Comparison of ENCODE assay signal across 10 mouse cellular contexts in the genomic region with DNA sequence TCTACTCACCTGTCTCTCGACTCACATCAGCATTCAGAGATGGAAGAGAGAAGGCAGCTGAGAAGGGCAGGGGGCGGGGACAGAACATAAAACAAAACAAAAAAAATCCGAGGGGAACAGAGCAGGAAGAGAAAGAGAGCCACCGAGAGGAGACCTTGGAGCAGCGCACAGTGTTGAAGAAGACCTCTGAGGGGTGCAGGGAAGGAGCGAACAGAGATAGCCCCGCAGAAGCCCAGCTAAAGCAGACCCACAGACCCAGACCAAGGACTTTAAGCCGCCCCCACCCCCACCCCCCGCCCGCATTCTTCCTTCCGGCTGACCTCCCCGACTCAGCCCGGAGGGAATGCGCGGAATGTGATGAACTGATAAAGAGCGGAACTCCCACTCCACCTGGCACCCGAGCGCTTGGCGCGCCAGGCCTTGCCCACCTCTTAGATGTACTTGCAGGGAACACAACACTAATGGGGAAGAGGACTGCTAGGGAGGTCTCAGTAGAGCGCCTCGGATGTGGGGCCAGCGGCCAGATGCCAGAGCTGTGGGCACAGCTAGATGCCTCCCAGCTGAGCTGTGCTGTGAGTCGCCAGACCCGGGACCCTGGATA. TPM values are rescaled to one million over a fixed set of nuclear protein-coding genes. Genes with fewer than 3 reads are reported as not detected.
DNase-seq lines count a peak whose midpoint lies in the region; ATAC-seq lines count a peak whose summit lies in the region.
"Had no signal": no experiment of that assay in that cellular context is flagged by ENCODE, and none has a peak within 500 bp of the region (broad histone marks: within the 10 kb centered on the region; RNA-seq: fewer than 3 reads in every experiment).

No protein-coding gene starts in this region.

- no peaks in the 10 kb centered on the region for H3K36me3 ChIP-seq in heart, embryonic 11.5 days (ENCODE audit: control insufficient read depth, insufficient read depth, low read length)
- H3K36me3 ChIP-seq in embryonic facial prominence, embryonic 12.5 days: no peaks in the 10 kb centered on the region
- no peaks in the 10 kb centered on the region for H3K36me3 ChIP-seq in kidney, embryonic 15.5 days
- no peaks in the 10 kb centered on the region for H3K36me3 ChIP-seq in midbrain, embryonic 10.5 days
- H3K36me3 ChIP-seq: G1E had no signal

- intact Hi-C loops in heart, postnatal 25 days (cut with DNase I): no loop called here

- no peaks in the 10 kb centered on the region for H3K9me3 ChIP-seq in heart, embryonic 11.5 days (replicated peaks; ENCODE audit: control insufficient read depth, low read length)
- no peaks in the 10 kb centered on the region for H3K9me3 ChIP-seq in embryonic facial prominence, embryonic 12.5 days
- no peaks in the 10 kb centered on the region for H3K9me3 ChIP-seq in kidney, embryonic 15.5 days (replicated peaks)
- H3K9me3 ChIP-seq in midbrain, embryonic 10.5 days (replicated peaks): no peaks in the 10 kb centered on the region
- H3K9me3 ChIP-seq: G1E had no signal

- WGBS in heart, embryonic 11.5 days (ENCODE audit: insufficient replicate concordance): 1% methylated on average over 25 of the region's 25 CpGs
- WGBS in embryonic facial prominence, embryonic 12.5 days: 3% methylated on average over 24 of the region's 25 CpGs
- WGBS in kidney, embryonic 15.5 days: 2% methylated on average over 25 of the region's 25 CpGs
- WGBS in midbrain, embryonic 10.5 days: 4% methylated on average over 25 of the region's 25 CpGs

- peak overlapping the region; percentile 49 for H3K4me2 ChIP-seq in heart, embryonic 11.5 days
- H3K4me2 ChIP-seq in embryonic facial prominence, embryonic 12.5 days (replicated peaks): peak overlapping the region; percentile 47
- H3K4me2 ChIP-seq in kidney, embryonic 15.5 days: peak overlapping the region; percentile 62

- H3K4me3 ChIP-seq in heart, embryonic 11.5 days (ENCODE audit: low read depth, low read length): peak overlapping the region; percentile 18
- peak overlapping the region; percentile 14; the same call in 1 of the 2 replicates for H3K4me3 ChIP-seq in embryonic facial prominence, embryonic 12.5 days
- H3K4me3 ChIP-seq in kidney, embryonic 15.5 days (replicated peaks): peak overlapping the region; percentile 32
- peak overlapping the region; percentile 44 for H3K4me3 ChIP-seq in midbrain, embryonic 10.5 days
- H3K4me3 ChIP-seq: heart, adult 2 months had no signal

- H3K27me3 ChIP-seq in heart, embryonic 11.5 days (ENCODE audit: control insufficient read depth, insufficient read depth, low read length): 0 out of 2 replicates have a peak, but pooled peaks cover 2% of the 10 kb centered on the region
- H3K27me3 ChIP-seq in embryonic facial prominence, embryonic 12.5 days: peaks cover 6% of the 10 kb centered on the region; the same call in 1 of the 2 replicates
- no peaks in the 10 kb centered on the region for H3K27me3 ChIP-seq in kidney, embryonic 15.5 days
- H3K27me3 ChIP-seq in midbrain, embryonic 10.5 days (ENCODE audit: low read depth, poor library complexity, severe bottlenecking): peaks cover 30% of the 10 kb centered on the region

- H3K9ac ChIP-seq in heart, embryonic 11.5 days (ENCODE audit: low read depth, low read length): no peak overlapping the region
- H3K9ac ChIP-seq in embryonic facial prominence, embryonic 12.5 days: peak overlapping the region; percentile 21; the same call in 1 of the 2 replicates
- 0 out of 2 replicates have a peak overlapping the region, but pooled peaks have one; percentile 29 for H3K9ac ChIP-seq in kidney, embryonic 15.5 days

- no peak for DNase-seq in heart, postnatal 25 days (ENCODE audit: low spot score)
- peak; percentile 47 for DNase-seq in midbrain, embryonic 10.5 days (ENCODE audit: low spot score)
- no peak for DNase-seq in cerebellum, postnatal 36 days
- no peak for DNase-seq in thymus, adult 18-20 months
- no peak for DNase-seq in right cerebral cortex, postnatal 4 days

- no peak overlapping the region for H3K27ac ChIP-seq in heart, embryonic 11.5 days (ENCODE audit: low read depth, low read length)
- no peak overlapping the region for H3K27ac ChIP-seq in embryonic facial prominence, embryonic 12.5 days
- H3K27ac ChIP-seq in kidney, embryonic 15.5 days: peak overlapping the region; percentile 74
- no peak overlapping the region; the same call in 1 of the 2 replicates for H3K27ac ChIP-seq in midbrain, embryonic 10.5 days (replicated peaks)
- H3K27ac ChIP-seq: heart, adult 2 months had no signal

- H3K4me1 ChIP-seq in heart, embryonic 11.5 days (ENCODE audit: control insufficient read depth, insufficient read depth, low read length): peaks cover 8% of the 10 kb centered on the region
- H3K4me1 ChIP-seq in embryonic facial prominence, embryonic 12.5 days: peaks cover 15% of the 10 kb centered on the region
- peaks cover 48% of the 10 kb centered on the region for H3K4me1 ChIP-seq in kidney, embryonic 15.5 days
- H3K4me1 ChIP-seq in midbrain, embryonic 10.5 days: peaks cover 41% of the 10 kb centered on the region

- no peak for ATAC-seq in heart, embryonic 11.5 days (replicated peaks; ENCODE audit: insufficient number of reproducible peaks, low FRiP score, low TSS enrichment)
- no peak for ATAC-seq in embryonic facial prominence, embryonic 12.5 days (ENCODE audit: insufficient number of reproducible peaks, insufficient read depth, low FRiP score, low TSS enrichment)
- peak; percentile 44 for ATAC-seq in kidney, embryonic 15.5 days (replicated peaks; ENCODE audit: low FRiP score)

RNA-seq across cellular contexts. Expression of gene Dlx3, which starts 14.5 kb away (rescaled TPM):
- polyA plus RNA-seq in heart, embryonic 11.5 days (2014; fragmentation: Nextera tagmentation; extraction: Ambion mirVana): 0.30 and 0.40 TPM in 2 replicates
- not detected for total RNA-seq in heart, postnatal 25 days (2021)
- 20.2 and 21.8 TPM in 2 replicates for polyA plus RNA-seq in embryonic facial prominence, embryonic 12.5 days (2016; fragmentation: Nextera tagmentation; extraction: Ambion mirVana)
- polyA plus RNA-seq in kidney, embryonic 15.5 days (2015; fragmentation: Nextera tagmentation; extraction: Ambion mirVana): 0.78 and 2.5 TPM in 2 replicates
- polyA plus RNA-seq in midbrain, embryonic 10.5 days (2016; fragmentation: Nextera tagmentation; extraction: Ambion mirVana): 0.89 and 1.3 TPM in 2 replicates
- total RNA-seq: heart, adult 2 months had no signal
- polyA plus RNA-seq: G1E; heart, adult 2 months had no signal

RNA-seq across cellular contexts. Expression of gene Itga3, which starts 28.8 kb away (rescaled TPM):
- polyA plus RNA-seq in heart, embryonic 11.5 days (2014; fragmentation: Nextera tagmentation; extraction: Ambion mirVana): 8.5 and 9.7 TPM in 2 replicates
- total RNA-seq in heart, postnatal 25 days (2021): 10 to 100 TPM; 10.8 to 11.7 TPM
- 10.5 and 10.9 TPM in 2 replicates for polyA plus RNA-seq in embryonic facial prominence, embryonic 12.5 days (2016; fragmentation: Nextera tagmentation; extraction: Ambion mirVana)
- 21.0 and 22.9 TPM in 2 replicates for polyA plus RNA-seq in kidney, embryonic 15.5 days (2015; fragmentation: Nextera tagmentation; extraction: Ambion mirVana)
- 5.1 and 5.4 TPM in 2 replicates for polyA plus RNA-seq in midbrain, embryonic 10.5 days (2016; fragmentation: Nextera tagmentation; extraction: Ambion mirVana)
- polyA plus RNA-seq: G1E had no signal

RNA-seq across cellular contexts. Expression of gene Dlx4, which starts 40.7 kb away (rescaled TPM):
- polyA plus RNA-seq in heart, embryonic 11.5 days (2014; fragmentation: Nextera tagmentation; extraction: Ambion mirVana): not detected in 2 replicates
- total RNA-seq in heart, postnatal 25 days (2021): under 1 TPM in 1 of 2 experiments, not detected in 1; 0.11 TPM
- polyA plus RNA-seq in embryonic facial prominence, embryonic 12.5 days (2016; fragmentation: Nextera tagmentation; extraction: Ambion mirVana): 4.9 and 5.7 TPM in 2 replicates
- polyA plus RNA-seq in kidney, embryonic 15.5 days (2015; fragmentation: Nextera tagmentation; extraction: Ambion mirVana): not detected in 2 replicates
- polyA plus RNA-seq in midbrain, embryonic 10.5 days (2016; fragmentation: Nextera tagmentation; extraction: Ambion mirVana): 0.10 and 0.15 TPM in 2 replicates
- total RNA-seq: heart, adult 2 months had no signal
- polyA plus RNA-seq: G1E had no signal
